Mouse (Mus musculus) bone marrow macrophage, adult 2 months (primary cell): Measurements from ENCODE around the gene Cryl1.

Source experiments
- CTCF ChIP-seq: IDR thresholded peaks from 2 replicates; pipeline ENCODE4 v1.5.1; 2012; ENCODE audit warnings: low read depth, mild to moderate bottlenecking, low read length, moderate library complexity
- POLR2A ChIP-seq: IDR thresholded peaks from 2 replicates; pipeline ENCODE4 v1.6.1; 2012; ENCODE audit warnings: mild to moderate bottlenecking, low read depth, low read length, borderline replicate concordance

- no peak for TF ChIP-seq CTCF
- TF ChIP-seq POLR2A = no peak
Observed at GRCm38 (mm10) chr14:57365341-57365740, 33.0 kb downstream of the Cryl1 start.
